Mouse (Mus musculus) MN1 (cell line): ENCODE measurements at regions not wholly inside any gene's neighbourhood (a gene's known extent, or its start where the extent isn't known, plus 50 kb on each side); places are given as distances from the start of the nearest gene placed in this dataset.

Experiments used
- DNase-seq: peaks from one replicate; pipeline ENCODE4 v3.0.0-alpha.2; 2016; ENCODE audit warnings: low spot score

GRCm38 (mm10) chr7:129049726-129050125 is 207.1 kb upstream of the Plpp4 start:
- no peak for DNase-seq

DNA sequence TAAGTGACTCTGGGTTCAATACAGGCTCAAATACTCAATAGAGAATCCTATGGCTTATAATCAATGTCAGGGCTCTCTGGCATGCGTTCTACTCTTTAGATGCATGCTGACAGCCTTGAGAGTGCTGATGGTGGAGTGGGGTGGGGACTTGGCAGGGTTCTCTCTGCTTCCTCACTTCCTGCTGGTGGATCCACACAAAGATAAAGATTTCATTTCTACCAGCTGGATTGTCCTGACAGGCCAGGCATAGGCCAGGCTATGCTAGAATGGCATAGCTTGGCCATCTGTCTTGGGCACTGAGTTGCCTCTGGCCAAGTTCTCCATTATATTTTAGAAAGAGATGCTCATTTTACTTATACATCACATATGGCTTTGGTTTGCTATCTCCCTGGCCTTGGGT is 206.2 kb upstream of the Plpp4 start:
- no peak for DNase-seq

DNA sequence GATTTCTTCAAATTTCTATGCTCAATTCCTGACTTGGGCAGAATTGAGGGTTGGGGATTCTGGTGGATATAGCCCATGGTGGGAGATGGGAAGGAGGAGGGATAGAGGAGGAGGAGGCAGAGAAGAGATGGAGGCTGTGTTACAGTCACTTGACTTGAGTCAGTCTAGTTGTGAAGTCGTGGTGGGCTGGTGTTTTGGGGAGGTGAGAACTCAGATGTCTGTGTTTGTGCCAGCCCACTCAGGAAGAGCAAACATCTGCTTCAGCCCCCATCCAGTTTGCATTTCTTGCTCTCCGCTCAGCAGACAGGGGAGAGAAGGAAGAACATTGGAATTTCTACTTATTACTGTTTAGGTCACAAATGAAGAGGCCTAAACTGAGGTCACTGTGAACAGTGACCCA is 189.9 kb upstream of the Plpp4 start:
- DNase-seq = no peak

- no peak for DNase-seq
Observed at GRCm38 (mm10) chr7:129068137-129068536, 188.7 kb upstream of the Plpp4 start.

DNA sequence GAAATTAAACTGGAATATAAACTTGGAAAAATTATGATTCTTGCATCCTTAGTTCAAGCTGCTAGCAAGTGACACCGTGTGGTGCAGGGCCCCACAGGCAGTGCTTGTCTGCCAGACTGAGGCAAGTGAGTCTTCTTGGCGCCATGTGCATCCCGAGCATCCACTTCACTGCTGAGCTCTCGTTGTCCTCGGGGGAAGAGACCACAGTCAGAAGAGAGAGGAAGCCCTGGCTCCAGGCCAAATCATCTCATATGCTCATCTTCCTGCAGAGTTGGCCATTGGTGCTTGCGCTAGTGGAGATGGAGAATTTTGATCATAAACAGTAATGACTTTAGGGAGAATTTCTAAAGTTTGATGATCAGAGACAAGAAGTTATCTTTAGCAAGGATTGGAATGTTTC is 177.0 kb upstream of the Plpp4 start:
- DNase-seq = no peak

- no peak for DNase-seq
Observed at GRCm38 (mm10) chr7:129091441-129091840, 165.4 kb upstream of the Plpp4 start.

DNA sequence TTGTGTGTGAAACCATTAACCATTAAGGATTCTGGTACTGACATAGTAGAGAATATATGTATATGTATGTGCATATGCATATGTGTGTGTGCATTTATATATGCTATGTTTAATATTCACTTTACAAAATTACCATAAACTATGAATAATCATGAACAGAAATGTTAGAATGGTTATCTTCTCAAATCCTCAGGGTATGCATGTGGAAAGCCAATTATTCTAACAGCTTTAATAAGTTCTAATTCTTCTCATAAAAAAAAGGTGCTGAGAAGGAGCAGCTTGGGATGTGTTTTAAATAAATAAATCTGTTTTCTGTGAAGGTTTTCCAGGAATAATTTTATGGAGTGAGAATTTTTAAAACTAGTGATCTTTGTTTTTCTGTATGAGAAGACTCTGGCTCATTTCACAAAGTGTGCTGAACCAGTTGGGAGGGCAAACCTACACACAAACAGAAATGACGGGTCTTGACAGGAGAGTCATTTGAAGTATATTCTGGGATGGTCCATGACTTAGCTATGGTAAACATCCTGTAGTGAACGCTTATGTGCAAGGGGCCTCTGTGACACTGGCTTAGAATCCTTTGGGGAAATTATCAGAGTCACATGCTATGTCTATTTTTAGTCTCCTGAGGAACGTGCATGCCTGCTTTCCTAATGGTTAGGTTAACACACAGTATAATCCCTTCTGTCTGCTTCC is 160.3 kb upstream of the Plpp4 start:
- DNase-seq = no peak

- no peak for DNase-seq
Observed at GRCm38 (mm10) chr7:129102437-129102836, 154.4 kb upstream of the Plpp4 start.

- DNase-seq = no peak
Observed at GRCm38 (mm10) chr7:129134176-129134575, 122.7 kb upstream of the Plpp4 start.

GRCm38 (mm10) chr7:129134661-129135215 is 122.1 kb upstream of the Plpp4 start:
- no peak for DNase-seq

DNA sequence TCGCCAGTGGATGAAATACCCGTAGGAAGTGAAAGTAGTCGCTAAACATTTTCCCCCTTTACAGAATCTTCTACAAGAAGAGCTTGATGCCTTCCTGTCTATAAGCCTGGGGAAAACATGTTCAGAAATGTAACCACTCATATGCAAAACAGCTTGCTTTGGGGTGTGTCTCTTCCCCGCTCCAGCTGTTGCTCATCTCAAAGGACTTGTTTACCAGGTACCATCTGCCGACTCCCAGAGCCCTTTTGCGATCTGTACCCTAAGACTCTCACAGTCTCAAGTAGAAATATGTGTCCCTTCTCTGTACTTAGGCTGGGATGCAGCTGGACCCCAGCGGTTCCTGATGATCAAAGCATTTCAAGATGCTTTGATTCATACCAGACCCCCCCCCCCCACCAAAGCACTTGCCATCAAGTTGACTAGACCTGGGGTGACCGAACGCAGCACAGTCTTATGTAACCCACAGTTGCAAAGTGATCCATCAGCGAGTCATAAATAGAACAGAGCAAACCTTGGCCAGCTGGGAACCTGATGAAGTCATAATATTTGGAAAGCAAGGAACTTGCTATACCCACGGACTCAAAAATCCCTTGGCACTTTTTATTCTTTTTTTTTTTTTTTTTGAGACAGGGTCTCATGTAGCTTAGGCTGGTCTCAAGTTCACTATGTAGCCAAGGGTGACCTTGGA is 119.4 kb upstream of the Plpp4 start:
- DNase-seq = no peak

DNA sequence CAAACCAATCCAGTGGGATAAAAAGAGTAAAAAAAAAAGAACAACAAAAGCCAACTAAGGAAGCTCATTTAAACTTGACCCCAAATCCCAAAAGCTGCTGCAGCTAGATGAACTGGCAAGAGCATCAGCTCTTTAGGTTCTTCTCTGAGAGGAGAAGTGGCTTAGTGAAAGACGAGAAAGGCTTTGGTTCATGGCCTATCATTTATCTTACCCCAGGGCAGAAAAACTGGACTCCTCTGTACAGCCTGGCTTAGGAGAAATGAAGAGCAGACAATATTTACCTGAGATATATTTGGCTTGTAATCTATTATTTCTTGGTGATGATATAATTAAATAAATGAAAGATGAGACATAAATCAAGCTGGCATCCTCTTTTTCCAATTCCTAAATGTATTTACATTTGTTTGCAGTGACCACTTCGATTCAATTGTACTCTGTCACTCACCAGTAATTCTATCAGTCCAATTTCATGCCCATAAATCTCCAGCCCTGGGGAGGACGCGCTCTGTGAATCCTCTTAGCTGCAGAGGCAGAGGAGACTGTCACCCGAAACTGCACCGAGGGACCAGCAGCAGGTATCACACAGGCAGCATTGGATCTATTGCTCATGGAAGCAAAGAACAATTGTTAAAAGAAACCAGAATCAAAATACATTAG is 114.8 kb upstream of the Plpp4 start:
- DNase-seq = no peak

- DNase-seq = no peak
Observed at GRCm38 (mm10) chr7:129142599-129142949, 114.3 kb upstream of the Plpp4 start.

- DNase-seq = no peak
Observed at GRCm38 (mm10) chr7:129155577-129155976, 101.3 kb upstream of the Plpp4 start.

DNA sequence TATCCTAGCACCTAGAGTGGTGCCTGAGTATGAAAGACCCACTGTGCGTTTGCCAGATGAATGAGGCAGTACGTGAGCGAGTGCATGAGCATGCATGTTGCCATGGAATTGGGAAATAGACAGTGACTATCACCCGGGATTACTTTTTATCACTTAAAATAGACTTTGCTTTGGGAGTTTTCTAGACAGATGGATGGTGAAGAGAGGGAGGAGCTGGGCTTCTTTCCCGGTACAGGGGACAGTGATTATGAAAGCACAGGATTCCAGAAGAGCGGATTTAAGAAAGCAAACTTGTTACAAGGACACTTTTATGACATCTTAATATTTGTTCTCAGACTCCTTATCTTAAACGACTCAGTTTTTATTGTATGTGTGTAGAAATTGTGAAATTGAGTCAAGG is 86.9 kb upstream of the Plpp4 start:
- DNase-seq = no peak

DNA sequence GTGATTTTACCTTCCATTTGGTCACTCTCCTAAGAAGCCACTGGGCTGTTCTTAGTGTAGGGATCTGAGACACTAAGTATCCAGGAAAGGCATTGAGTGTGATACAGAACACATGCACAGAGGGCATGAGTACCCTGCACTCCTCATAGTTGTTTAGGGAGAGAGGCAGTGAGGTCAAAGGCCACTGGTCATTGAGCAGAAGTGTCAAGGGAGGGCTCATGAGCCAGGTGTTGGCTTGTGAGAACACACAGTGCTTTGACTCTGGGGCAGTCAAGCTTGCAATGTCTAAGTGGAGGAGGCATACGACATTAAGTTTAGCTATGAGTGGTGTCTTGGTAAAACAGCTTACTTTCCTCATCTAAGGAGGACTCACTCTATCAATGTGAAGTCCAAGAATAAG is 65.9 kb upstream of the Plpp4 start:
- DNase-seq = no peak

- DNase-seq = no peak
Observed at GRCm38 (mm10) chr7:129207029-129207428, 49.8 kb upstream of the Plpp4 start.
